Mouse (Mus musculus) urinary bladder, postnatal 14 days (tissue): ENCODE data around the gene Atp9a.
A peak's percentile ranks its signal among the peaks of the same experiment; 100 is the strongest.

ENCODE experiments used
- DNase-seq: peaks from one replicate; pipeline ENCODE4 v3.0.0; 2021; ENCODE audit warnings: low spot score

Gene Atp9a

GRCm38 (mm10) chr2:168738854-168739253 is 3.4 kb downstream of the Atp9a start:
- DNase-seq, result no peak

- no peak for DNase-seq
These were observed 4.3 kb downstream of the Atp9a start for GRCm38 (mm10) chr2:168737878-168738277.

GRCm38 (mm10) chr2:168734023-168734422 is 8.2 kb downstream of the Atp9a start:
- peak; percentile 72 for DNase-seq

- no peak for DNase-seq
These were observed 11.0 kb downstream of the Atp9a start for GRCm38 (mm10) chr2:168731258-168731657.

GRCm38 (mm10) chr2:168729736-168730135 is 12.5 kb downstream of the Atp9a start:
- DNase-seq, result no peak

GRCm38 (mm10) chr2:168728045-168728444 is 14.2 kb downstream of the Atp9a start:
- peak; percentile 47 for DNase-seq

- DNase-seq, result peak; percentile 40
These were observed 16.2 kb downstream of the Atp9a start for GRCm38 (mm10) chr2:168726007-168726406.

GRCm38 (mm10) chr2:168721313-168721712 is 20.9 kb downstream of the Atp9a start:
- DNase-seq, result peak; percentile 57

GRCm38 (mm10) chr2:168719742-168720141 is 22.5 kb downstream of the Atp9a start:
- no peak for DNase-seq

- DNase-seq, result no peak
These were observed 23.5 kb downstream of the Atp9a start for GRCm38 (mm10) chr2:168718735-168719134.

GRCm38 (mm10) chr2:168718267-168718666 is 23.9 kb downstream of the Atp9a start:
- no peak for DNase-seq

GRCm38 (mm10) chr2:168712199-168713176 is 29.7 kb downstream of the Atp9a start:
- DNase-seq, result no peak

GRCm38 (mm10) chr2:168710979-168711378 is 31.2 kb downstream of the Atp9a start:
- DNase-seq, result no peak

- no peak for DNase-seq
These were observed 34.4 kb downstream of the Atp9a start for GRCm38 (mm10) chr2:168707766-168708165.

- no peak for DNase-seq
These were observed 39.9 kb downstream of the Atp9a start for GRCm38 (mm10) chr2:168702266-168702665.

- no peak for DNase-seq
These were observed 47.2 kb downstream of the Atp9a start for GRCm38 (mm10) chr2:168695027-168695403.

- DNase-seq, result no peak
These were observed 47.7 kb downstream of the Atp9a start for GRCm38 (mm10) chr2:168694379-168695026.

GRCm38 (mm10) chr2:168691774-168692173 is 50.4 kb downstream of the Atp9a start:
- peak; percentile 68 for DNase-seq

- no peak for DNase-seq
These were observed 54.9 kb downstream of the Atp9a start for GRCm38 (mm10) chr2:168687326-168687725.

GRCm38 (mm10) chr2:168685909-168686308 is 56.3 kb downstream of the Atp9a start:
- DNase-seq, result no peak

GRCm38 (mm10) chr2:168684695-168685094 is 57.5 kb downstream of the Atp9a start:
- no peak for DNase-seq

- DNase-seq, result no peak
These were observed 58.6 kb downstream of the Atp9a start for GRCm38 (mm10) chr2:168683520-168684150.

GRCm38 (mm10) chr2:168682721-168683120 is 59.5 kb downstream of the Atp9a start:
- DNase-seq, result no peak
